Mouse (Mus musculus) brain, embryonic 14.5 days (tissue): Measurements from ENCODE around the gene Dhx33. TPM values are rescaled to one million over a fixed set of nuclear protein-coding genes. Genes with fewer than 3 reads are reported as not detected.

Source experiments
- DNase-seq: peaks from one replicate; pipeline ENCODE4 v3.0.0-alpha.2; 2011; ENCODE audit warnings: low read depth
- CTCF ChIP-seq: fragments of 200-500 bp; IDR thresholded peaks from 2 replicates; pipeline ENCODE4 v1.5.1; 2012; ENCODE audit warnings: inconsistent platforms, mild to moderate bottlenecking, moderate library complexity, borderline replicate concordance; ENCODE audit not compliant: insufficient read depth, insufficient read length; ENCODE audit errors: extremely low read depth
- POLR2A ChIP-seq: fragments of 200-500 bp; IDR thresholded peaks from 2 replicates; pipeline ENCODE4 v1.6.1; 2012; ENCODE audit warnings: mild to moderate bottlenecking, inconsistent platforms, borderline replicate concordance; ENCODE audit not compliant: poor library complexity, insufficient read depth, insufficient read length, severe bottlenecking; ENCODE audit errors: extremely low read depth
- polyA plus RNA-seq: library from polyadenylated mRNA; depleted of rRNA; stranded (reverse); fragments of >200 nt; gene quantifications from 2 replicates; pipeline ENCODE4 v1.2.3, GENCODE M21; 2012

Dhx33 gene
- polyA plus RNA-seq, 1 experiment: 28.1 TPM

GRCm38 (mm10) chr11:70980232-70980631 lies 24.0 kb downstream of the Dhx33 start:
- DNase-seq: no peak
- no peak for TF ChIP-seq POLR2A
- no peak for TF ChIP-seq CTCF

GRCm38 (mm10) chr11:70977293-70977692 lies 26.9 kb downstream of the Dhx33 start:
- DNase-seq: no peak
- TF ChIP-seq CTCF (no peak), POLR2A (no peak)

- no peak for TF ChIP-seq POLR2A
- no peak for TF ChIP-seq CTCF
- no peak for DNase-seq
These were observed 29.0 kb downstream of the Dhx33 start for GRCm38 (mm10) chr11:70975193-70975592.

DNA sequence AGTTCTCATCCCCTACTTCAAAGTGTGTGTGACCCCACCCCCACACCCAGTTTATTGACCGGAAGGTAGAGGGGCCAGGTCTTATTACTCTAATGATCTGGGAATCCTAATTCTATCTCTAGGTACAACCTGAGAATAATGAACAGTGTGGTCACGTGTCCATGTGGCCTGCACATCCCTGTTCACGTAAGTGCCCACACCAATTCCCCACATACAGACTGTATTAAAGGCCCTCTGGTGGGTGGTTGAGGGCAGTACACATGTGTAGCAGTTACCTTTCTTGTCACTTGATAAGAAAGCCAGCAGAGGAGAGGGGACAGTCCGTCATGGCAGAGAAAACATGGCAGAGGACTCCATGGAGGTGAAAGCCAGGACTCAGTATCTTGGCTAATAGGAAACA lies 30.3 kb downstream of the Dhx33 start:
- TF ChIP-seq CTCF (peak; percentile 43; the same call in 1 of the 2 replicates), POLR2A (no peak)
- DNase-seq: peak; percentile 17

- TF ChIP-seq CTCF (no peak), POLR2A (no peak)
- no peak for DNase-seq
These were observed 31.7 kb downstream of the Dhx33 start for GRCm38 (mm10) chr11:70972586-70972985.

GRCm38 (mm10) chr11:70970560-70971540 lies 33.4 kb downstream of the Dhx33 start:
- no peak for TF ChIP-seq CTCF
- no peak for TF ChIP-seq POLR2A
- DNase-seq: peak; percentile 49

DNA sequence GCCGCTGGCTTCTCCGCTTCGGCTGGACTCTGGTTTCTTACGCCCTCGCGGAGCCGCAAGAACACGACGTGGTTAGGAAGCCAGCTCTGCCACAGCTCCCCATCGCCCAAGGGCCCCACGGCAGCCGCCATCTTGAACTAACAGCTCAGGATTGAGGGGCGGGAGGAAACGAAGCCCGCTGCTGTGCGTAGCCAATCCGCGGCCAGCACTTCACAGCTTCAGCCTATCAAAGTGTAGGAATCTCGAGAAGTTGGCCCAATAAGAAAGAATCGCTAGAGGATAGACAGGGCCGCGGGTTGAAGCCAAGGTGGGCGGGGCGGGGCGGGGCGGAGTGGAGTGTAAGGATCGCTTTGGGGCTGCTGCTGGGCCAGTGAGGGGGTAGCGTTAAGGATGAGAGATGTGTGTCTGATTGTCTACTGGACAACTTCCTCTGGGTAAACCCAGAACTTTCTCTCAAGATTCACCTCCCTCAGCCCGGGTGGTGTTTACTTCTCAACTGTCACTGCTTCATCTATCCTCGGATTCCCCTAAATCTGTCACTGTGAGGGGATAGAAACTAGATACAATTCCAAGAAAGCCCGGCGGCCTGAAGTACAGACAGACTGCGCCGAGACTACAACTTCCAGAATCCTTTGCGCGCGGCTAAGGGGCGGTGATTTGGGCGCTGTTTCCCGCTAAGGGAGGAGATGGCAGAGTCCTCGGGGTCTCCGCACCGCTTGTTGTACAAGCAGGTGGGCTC lies 34.2 kb downstream of the Dhx33 start, which contains the start of the genes Nup88 and Rpain:
TSS of gene Nup88 (minus strand) at position 153 of the 739 bp plus-strand sequence.
TSS of gene Rpain (plus strand) at position 393 of the 739 bp plus-strand sequence.
- DNase-seq: peak; percentile 99
- no peak for TF ChIP-seq CTCF
- peak; percentile 44; the same call in 1 of the 2 replicates for TF ChIP-seq POLR2A

- no peak for DNase-seq
- TF ChIP-seq POLR2A: no peak
- no peak for TF ChIP-seq CTCF
These were observed 34.9 kb downstream of the Dhx33 start for GRCm38 (mm10) chr11:70969271-70969794.

GRCm38 (mm10) chr11:70964222-70964907 lies 39.9 kb downstream of the Dhx33 start:
- TF ChIP-seq CTCF: no peak
- TF ChIP-seq POLR2A: no peak

DNA sequence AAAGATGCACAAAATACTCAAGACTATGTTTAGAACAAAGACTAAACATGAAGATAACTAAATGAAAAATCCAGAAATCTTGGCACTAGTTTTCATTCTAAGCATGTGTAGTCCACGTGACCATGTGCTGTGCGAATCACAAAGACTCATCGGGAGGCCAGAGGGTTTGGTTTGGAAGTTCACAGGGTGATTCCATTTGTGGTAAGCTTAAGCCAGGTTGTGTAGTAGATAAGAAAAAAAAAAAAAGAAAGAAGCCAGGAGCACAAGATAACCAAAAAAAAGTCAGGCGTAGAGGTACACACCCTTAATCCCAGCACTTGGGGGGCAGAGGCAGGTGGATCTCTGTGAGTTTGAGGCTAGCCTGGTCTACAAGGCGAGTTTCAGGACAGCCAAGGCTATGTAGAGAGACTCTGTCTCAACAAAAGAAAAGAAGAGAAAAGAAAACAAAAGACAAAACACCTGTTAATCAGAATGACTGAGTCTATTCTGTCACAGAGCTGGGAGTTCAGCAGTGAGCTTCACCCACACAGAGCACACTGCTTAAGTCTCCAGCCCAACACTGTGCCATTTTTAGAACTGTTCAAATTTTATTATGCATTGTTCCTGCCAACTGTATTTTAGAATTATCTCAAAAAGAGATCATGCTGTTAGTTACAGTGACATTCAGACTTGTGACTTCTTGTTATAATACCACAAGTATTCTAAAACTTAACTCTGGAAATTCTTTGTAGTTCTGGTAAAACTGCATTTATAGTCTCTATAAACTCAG lies 43.3 kb downstream of the Dhx33 start:
- DNase-seq: no peak
- TF ChIP-seq CTCF: no peak
- no peak for TF ChIP-seq POLR2A

More at GRCm38 (mm10) chr11:70964222-70964907, 39.9 kb downstream of the Dhx33 start:
- no peak for DNase-seq
